Mouse (Mus musculus): ENCODE results near the gene Gm49394. TPM values are rescaled to one million over a fixed set of nuclear protein-coding genes. Genes with fewer than 3 reads are reported as not detected.

Gm49394 gene
- total RNA-seq, 2 experiments from 2014 or later = not detected

- ATAC-seq (replicated peaks; ENCODE audit: low FRiP score, poor library complexity, severe bottlenecking) = no peak
These were observed 9.7 kb downstream of the Gm49394 start for GRCm38 (mm10) chr7:142659767-142660650.

GRCm38 (mm10) chr7:142659181-142659681 is 10.5 kb downstream of the Gm49394 start:
- ATAC-seq (replicated peaks; ENCODE audit: low FRiP score, poor library complexity, severe bottlenecking) = no peak

GRCm38 (mm10) chr7:142658681-142659180 is 11.0 kb downstream of the Gm49394 start:
- no peak for ATAC-seq (replicated peaks; ENCODE audit: low FRiP score, poor library complexity, severe bottlenecking)

- no peak for ATAC-seq (replicated peaks; ENCODE audit: low FRiP score, poor library complexity, severe bottlenecking)
These were observed 11.7 kb downstream of the Gm49394 start for GRCm38 (mm10) chr7:142657821-142658614.

- ATAC-seq (replicated peaks; ENCODE audit: low FRiP score, poor library complexity, severe bottlenecking) = no peak
These were observed 12.4 kb downstream of the Gm49394 start for GRCm38 (mm10) chr7:142657341-142657791.

- ATAC-seq (replicated peaks; ENCODE audit: low FRiP score, poor library complexity, severe bottlenecking) = no peak
These were observed 13.7 kb downstream of the Gm49394 start for GRCm38 (mm10) chr7:142656055-142656454.

GRCm38 (mm10) chr7:142655633-142656032 is 14.1 kb downstream of the Gm49394 start:
- no peak for ATAC-seq (replicated peaks; ENCODE audit: low FRiP score, poor library complexity, severe bottlenecking)

- no peak for ATAC-seq (replicated peaks; ENCODE audit: low FRiP score, poor library complexity, severe bottlenecking)
These were observed 16.0 kb downstream of the Gm49394 start for GRCm38 (mm10) chr7:142653726-142654125.

- ATAC-seq (replicated peaks; ENCODE audit: low FRiP score, poor library complexity, severe bottlenecking) = no peak
These were observed 23.1 kb downstream of the Gm49394 start for GRCm38 (mm10) chr7:142646676-142647075.

GRCm38 (mm10) chr7:142645045-142645444 is 24.7 kb downstream of the Gm49394 start:
- no peak for ATAC-seq (replicated peaks; ENCODE audit: low FRiP score, poor library complexity, severe bottlenecking)

- no peak for ATAC-seq (replicated peaks; ENCODE audit: low FRiP score, poor library complexity, severe bottlenecking)
These were observed 33.6 kb downstream of the Gm49394 start for GRCm38 (mm10) chr7:142636178-142636577.

GRCm38 (mm10) chr7:142630691-142631090 is 39.1 kb downstream of the Gm49394 start:
- no peak for ATAC-seq (replicated peaks; ENCODE audit: low FRiP score, poor library complexity, severe bottlenecking)

- no peak for ATAC-seq (replicated peaks; ENCODE audit: low FRiP score, poor library complexity, severe bottlenecking)
These were observed 39.9 kb downstream of the Gm49394 start for GRCm38 (mm10) chr7:142629806-142630205.

- ATAC-seq (replicated peaks; ENCODE audit: low FRiP score, poor library complexity, severe bottlenecking) = no peak
These were observed 47.6 kb downstream of the Gm49394 start for GRCm38 (mm10) chr7:142622180-142622579.

- no peak for ATAC-seq (replicated peaks; ENCODE audit: low FRiP score, poor library complexity, severe bottlenecking)
These were observed 56.7 kb downstream of the Gm49394 start for GRCm38 (mm10) chr7:142613077-142613476.

GRCm38 (mm10) chr7:142610627-142611406 is 58.9 kb downstream of the Gm49394 start:
- no peak; the same call in 1 of the 2 replicates for ATAC-seq (replicated peaks; ENCODE audit: low FRiP score, poor library complexity, severe bottlenecking)

GRCm38 (mm10) chr7:142600921-142601320 is 68.8 kb downstream of the Gm49394 start:
- ATAC-seq (replicated peaks; ENCODE audit: low FRiP score, poor library complexity, severe bottlenecking) = no peak

Measured in erythroid progenitor cell, adult 5-6 weeks (primary cell).